Mouse (Mus musculus) layer of hippocampus, adult 9-11 months (tissue): ENCODE data around the gene Magi2.
"Not testable (repeated sequence)": the region's sequence is repeated elsewhere in the genome, so short reads cannot be mapped to it uniquely, and the experiment has no call there.

ENCODE experiments used
- DNase-seq: peaks from one replicate; pipeline ENCODE4 v3.0.0; 2022

The Magi2 gene

GRCm38 (mm10) chr5:20723226-20723625 lies 1496.4 kb downstream of the Magi2 start:
- DNase-seq: not testable (repeated sequence)

- DNase-seq: no peak
These were observed 1512.0 kb downstream of the Magi2 start for GRCm38 (mm10) chr5:20738795-20739194.

GRCm38 (mm10) chr5:20741193-20741592 lies 1514.4 kb downstream of the Magi2 start:
- DNase-seq: no peak

- DNase-seq: no peak
These were observed 1515.1 kb downstream of the Magi2 start for GRCm38 (mm10) chr5:20741936-20742335.

- no peak for DNase-seq
These were observed 1521.3 kb downstream of the Magi2 start for GRCm38 (mm10) chr5:20748142-20748541.

- DNase-seq: no peak
These were observed 1522.0 kb downstream of the Magi2 start for GRCm38 (mm10) chr5:20748856-20749255.

GRCm38 (mm10) chr5:20749535-20749934 lies 1522.7 kb downstream of the Magi2 start:
- no peak for DNase-seq

- DNase-seq: no peak
These were observed 1524.2 kb downstream of the Magi2 start for GRCm38 (mm10) chr5:20751000-20751399.

- DNase-seq: no peak
These were observed 1524.9 kb downstream of the Magi2 start for GRCm38 (mm10) chr5:20751696-20752095.

- no peak for DNase-seq
These were observed 1526.3 kb downstream of the Magi2 start for GRCm38 (mm10) chr5:20753096-20753495.

- no peak for DNase-seq
These were observed 1527.1 kb downstream of the Magi2 start for GRCm38 (mm10) chr5:20753963-20754362.
